Mouse (Mus musculus) E14TG2a.4 (cell line): ENCODE measurements around the gene Olfr215.

ENCODE experiments used
- CTCF ChIP-seq: conservative IDR thresholded peaks from 2 replicates; pipeline ENCODE4 v1.5.1; 2014; ENCODE audit warnings: low read length
- NANOG ChIP-seq: IDR thresholded peaks from 2 replicates; pipeline ENCODE4 v1.6.1; 2014; ENCODE audit warnings: borderline replicate concordance, low read length, mixed read lengths
- POU5F1 ChIP-seq: IDR thresholded peaks from 2 replicates; pipeline ENCODE4 v1.6.1; 2014; ENCODE audit warnings: low read length, borderline replicate concordance

DNA sequence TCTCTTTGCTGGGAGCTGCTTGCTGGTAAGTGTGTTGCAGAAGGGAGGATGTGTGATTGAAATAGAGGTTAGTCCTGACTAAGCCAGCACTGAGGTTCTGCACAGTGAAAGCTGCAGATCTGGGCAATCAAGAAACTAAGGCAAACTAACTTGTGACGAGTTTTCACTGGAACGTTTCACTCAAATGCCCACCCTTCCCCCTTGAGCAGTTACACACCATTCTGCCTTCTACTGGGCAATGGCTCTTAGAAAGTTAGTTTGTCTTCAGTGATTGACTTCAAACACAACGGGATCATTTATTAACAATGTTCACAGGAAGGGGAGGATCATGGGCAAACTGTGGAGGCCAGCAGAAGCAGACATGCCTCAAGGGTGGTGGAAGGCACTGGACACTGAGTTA is 29.0 kb downstream of the Olfr215 start:
- TF ChIP-seq CTCF: no peak
- no peak for TF ChIP-seq NANOG
- TF ChIP-seq POU5F1: no peak
